Mouse (Mus musculus): ENCODE data around the gene Mrpl3. TPM values are rescaled to one million over a fixed set of nuclear protein-coding genes. Genes with fewer than 3 reads are reported as not detected.
A peak's percentile ranks its signal among the peaks of the same experiment; 100 is the strongest.

Gene Mrpl3
- 113 and 126 TPM in 2 replicates for polyA plus RNA-seq (2016; fragmentation: Nextera tagmentation; extraction: Ambion mirVana)

GRCm38 (mm10) chr9:105053147-105053557 lies at the start of gene Mrpl3:
TSS of gene Mrpl3 (plus strand) at chr9:105053239.
- peak; percentile 56; the same call in 1 of the 2 replicates for ATAC-seq (ENCODE audit: insufficient number of reproducible peaks, insufficient read depth, low FRiP score, low TSS enrichment)
- peak within 1 kb of the TSS; percentile 71 for H3K4me2 ChIP-seq (replicated peaks)
- H3K36me3 ChIP-seq = peaks cover 30% of the 10 kb centered on the region
- no peaks in the 10 kb centered on the region for H3K27me3 ChIP-seq
- no peaks in the 10 kb centered on the region for H3K9me3 ChIP-seq
- H3K4me3 ChIP-seq = peak within 1 kb of the TSS; percentile 82
- peak within 1 kb of the TSS; percentile 96 for H3K9ac ChIP-seq
- under 1% methylated on average over 31 of the region's 31 CpGs for WGBS
- peaks cover 5% of the 10 kb centered on the region; the same call in 1 of the 2 replicates for H3K4me1 ChIP-seq
- H3K27ac ChIP-seq = peak within 1 kb of the TSS; percentile 67; the same call in 1 of the 2 replicates

GRCm38 (mm10) chr9:105010721-105011120 lies 42.3 kb upstream of the Mrpl3 start:
- Histone ChIP-seq H3K4me3 (no peak overlapping the region), H3K27ac (no peak overlapping the region), H3K9ac (no peak overlapping the region), H3K27me3 (no peaks in the 10 kb centered on the region), H3K4me2 (replicated peaks) (no peak overlapping the region), H3K36me3 (no peaks in the 10 kb centered on the region), H3K4me1 (no peaks in the 10 kb centered on the region; the same call in 1 of the 2 replicates), H3K9me3 (no peaks in the 10 kb centered on the region)
- WGBS = 15% methylated on average over 2 of the region's 2 CpGs
- ATAC-seq (ENCODE audit: insufficient number of reproducible peaks, insufficient read depth, low FRiP score, low TSS enrichment) = no peak

- Histone ChIP-seq H3K4me1 (no peaks in the 10 kb centered on the region), H3K27me3 (no peaks in the 10 kb centered on the region)
These were observed 34.9 kb upstream of the Mrpl3 start for GRCm38 (mm10) chr9:105018186-105018585.

GRCm38 (mm10) chr9:105028311-105028710 lies 24.7 kb upstream of the Mrpl3 start:
- Histone ChIP-seq H3K9me3 (no peaks in the 10 kb centered on the region), H3K36me3 (no peaks in the 10 kb centered on the region), H3K27me3 (no peaks in the 10 kb centered on the region), H3K4me3 (no peak overlapping the region), H3K27ac (no peak overlapping the region), H3K9ac (no peak overlapping the region), H3K4me2 (replicated peaks) (no peak overlapping the region), H3K4me1 (no peaks in the 10 kb centered on the region)
- 74% methylated on average over 3 of the region's 3 CpGs for WGBS
- no peak for ATAC-seq (ENCODE audit: insufficient number of reproducible peaks, insufficient read depth, low FRiP score, low TSS enrichment)

More at GRCm38 (mm10) chr9:105018186-105018585, 34.9 kb upstream of the Mrpl3 start:
- Histone ChIP-seq H3K9ac (no peak overlapping the region), H3K4me2 (replicated peaks) (no peak overlapping the region), H3K36me3 (no peaks in the 10 kb centered on the region), H3K9me3 (no peaks in the 10 kb centered on the region), H3K27ac (no peak overlapping the region), H3K4me3 (no peak overlapping the region)
- ATAC-seq (ENCODE audit: insufficient number of reproducible peaks, insufficient read depth, low FRiP score, low TSS enrichment) = no peak
- 90% methylated on average over 7 of the region's 7 CpGs for WGBS

GRCm38 (mm10) chr9:105032572-105032971 lies 20.5 kb upstream of the Mrpl3 start:
- Histone ChIP-seq H3K36me3 (no peaks in the 10 kb centered on the region), H3K4me3 (no peak overlapping the region), H3K9ac (no peak overlapping the region), H3K4me1 (no peaks in the 10 kb centered on the region), H3K27me3 (no peaks in the 10 kb centered on the region), H3K4me2 (replicated peaks) (no peak overlapping the region), H3K9me3 (no peaks in the 10 kb centered on the region), H3K27ac (no peak overlapping the region)
- WGBS = 90% methylated on average over 9 of the region's 9 CpGs
- no peak for ATAC-seq (ENCODE audit: insufficient number of reproducible peaks, insufficient read depth, low FRiP score, low TSS enrichment)

GRCm38 (mm10) chr9:105033641-105034040 lies 19.4 kb upstream of the Mrpl3 start:
- Histone ChIP-seq H3K9ac (no peak overlapping the region), H3K27ac (no peak overlapping the region), H3K9me3 (no peaks in the 10 kb centered on the region), H3K4me3 (no peak overlapping the region), H3K36me3 (no peaks in the 10 kb centered on the region), H3K4me2 (replicated peaks) (no peak overlapping the region), H3K27me3 (no peaks in the 10 kb centered on the region), H3K4me1 (no peaks in the 10 kb centered on the region)
- WGBS = 92% methylated on average over 7 of the region's 7 CpGs
- ATAC-seq (ENCODE audit: insufficient number of reproducible peaks, insufficient read depth, low FRiP score, low TSS enrichment) = no peak

- no peak overlapping the region for H3K9ac ChIP-seq
- 71% methylated on average over 3 of the region's 3 CpGs for WGBS
- no peak overlapping the region for H3K27ac ChIP-seq
- no peak overlapping the region for H3K4me2 ChIP-seq (replicated peaks)
- no peaks in the 10 kb centered on the region for H3K9me3 ChIP-seq
- no peaks in the 10 kb centered on the region for H3K27me3 ChIP-seq
- ATAC-seq (ENCODE audit: insufficient number of reproducible peaks, insufficient read depth, low FRiP score, low TSS enrichment) = no peak
- no peaks in the 10 kb centered on the region for H3K36me3 ChIP-seq
- no peak overlapping the region for H3K4me3 ChIP-seq
- H3K4me1 ChIP-seq = no peaks in the 10 kb centered on the region
These were observed 15.2 kb upstream of the Mrpl3 start for GRCm38 (mm10) chr9:105037847-105038246.

- Histone ChIP-seq H3K36me3 (no peaks in the 10 kb centered on the region), H3K27ac (no peak overlapping the region), H3K4me2 (replicated peaks) (no peak overlapping the region), H3K27me3 (no peaks in the 10 kb centered on the region), H3K4me3 (no peak overlapping the region), H3K9me3 (no peaks in the 10 kb centered on the region), H3K9ac (no peak overlapping the region), H3K4me1 (no peaks in the 10 kb centered on the region)
- 71% methylated on average over 7 of the region's 7 CpGs for WGBS
- no peak for ATAC-seq (ENCODE audit: insufficient number of reproducible peaks, insufficient read depth, low FRiP score, low TSS enrichment)
These were observed 7.0 kb upstream of the Mrpl3 start for GRCm38 (mm10) chr9:105046014-105046413.

- no peak overlapping the region for H3K4me2 ChIP-seq (replicated peaks)
- H3K27me3 ChIP-seq = no peaks in the 10 kb centered on the region
- H3K36me3 ChIP-seq = no peaks in the 10 kb centered on the region
- no peak overlapping the region for H3K9ac ChIP-seq
- no peak overlapping the region for H3K4me3 ChIP-seq
- no peak overlapping the region for H3K27ac ChIP-seq
- H3K9me3 ChIP-seq = no peaks in the 10 kb centered on the region
- no peak for ATAC-seq (ENCODE audit: insufficient number of reproducible peaks, insufficient read depth, low FRiP score, low TSS enrichment)
- H3K4me1 ChIP-seq = no peaks in the 10 kb centered on the region
- WGBS = 69% methylated on average over 10 of the region's 10 CpGs
These were observed 4.7 kb upstream of the Mrpl3 start for GRCm38 (mm10) chr9:105048351-105048750.

- Histone ChIP-seq H3K4me3 (no peak overlapping the region), H3K27ac (no peak overlapping the region), H3K4me1 (peaks cover 5% of the 10 kb centered on the region; the same call in 1 of the 2 replicates), H3K27me3 (no peaks in the 10 kb centered on the region), H3K36me3 (0 out of 2 replicates have a peak, but pooled peaks cover 1% of the 10 kb centered on the region), H3K9me3 (no peaks in the 10 kb centered on the region), H3K4me2 (replicated peaks) (no peak overlapping the region), H3K9ac (no peak overlapping the region)
- WGBS = 45% methylated on average over 2 of the region's 2 CpGs
- ATAC-seq (ENCODE audit: insufficient number of reproducible peaks, insufficient read depth, low FRiP score, low TSS enrichment) = no peak
These were observed 3.4 kb upstream of the Mrpl3 start for GRCm38 (mm10) chr9:105049636-105050035.

GRCm38 (mm10) chr9:105050257-105050656 lies 2.8 kb upstream of the Mrpl3 start:
- Histone ChIP-seq H3K36me3 (0 out of 2 replicates have a peak, but pooled peaks cover 6% of the 10 kb centered on the region), H3K4me2 (replicated peaks) (no peak overlapping the region), H3K27ac (no peak overlapping the region), H3K4me3 (no peak overlapping the region), H3K9ac (no peak overlapping the region), H3K9me3 (no peaks in the 10 kb centered on the region), H3K27me3 (no peaks in the 10 kb centered on the region), H3K4me1 (peaks cover 5% of the 10 kb centered on the region; the same call in 1 of the 2 replicates)
- 59% methylated on average over 2 of the region's 2 CpGs for WGBS
- ATAC-seq (ENCODE audit: insufficient number of reproducible peaks, insufficient read depth, low FRiP score, low TSS enrichment) = no peak

- ATAC-seq (ENCODE audit: insufficient number of reproducible peaks, insufficient read depth, low FRiP score, low TSS enrichment) = no peak
- H3K4me3 ChIP-seq = peak overlapping the region; percentile 82
- peaks cover 37% of the 10 kb centered on the region for H3K36me3 ChIP-seq
- peak overlapping the region; percentile 96 for H3K9ac ChIP-seq
- H3K9me3 ChIP-seq = no peaks in the 10 kb centered on the region
- H3K27ac ChIP-seq = no peak overlapping the region
- H3K4me1 ChIP-seq = peaks cover 5% of the 10 kb centered on the region; the same call in 1 of the 2 replicates
- 52% methylated on average over 4 of the region's 4 CpGs for WGBS
- H3K4me2 ChIP-seq (replicated peaks) = peak overlapping the region; percentile 71
- H3K27me3 ChIP-seq = no peaks in the 10 kb centered on the region
These were observed 773 bp downstream of the Mrpl3 start for GRCm38 (mm10) chr9:105053812-105054211.
